In the genomic region with DNA sequence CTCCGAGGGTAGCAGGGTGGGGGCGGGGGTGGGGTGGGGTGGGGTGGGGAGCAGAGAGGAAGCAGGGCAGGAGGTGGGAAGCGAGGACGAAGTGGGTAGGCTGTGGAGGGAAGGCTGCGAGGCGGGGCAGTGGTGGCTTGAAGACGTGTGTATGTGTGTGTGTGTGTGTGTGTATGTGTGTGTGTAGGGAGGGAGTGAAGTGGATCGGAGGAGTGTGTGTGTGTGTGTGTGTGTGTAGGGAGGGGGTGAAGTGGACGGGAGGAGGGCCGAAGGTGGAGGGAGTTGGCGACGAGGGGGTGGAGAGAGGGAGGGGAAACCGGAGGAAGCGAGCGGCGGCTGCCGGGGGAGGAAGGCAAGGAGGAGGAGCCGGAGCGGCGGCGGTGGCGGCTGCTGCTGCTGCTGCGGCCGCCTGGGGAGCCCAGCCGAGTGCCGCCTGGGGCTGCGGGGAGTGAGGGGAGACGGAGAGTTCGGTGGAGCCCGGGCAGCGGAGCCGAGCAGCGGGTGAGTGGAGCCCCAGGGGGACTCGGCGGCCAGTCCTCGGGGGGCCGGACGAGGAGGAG, we compare ENCODE assay signal across 8 mouse cellular contexts. TPM values are rescaled to one million over a fixed set of nuclear protein-coding genes. Genes with fewer than 3 reads are reported as not detected.
DNase-seq lines count a peak whose midpoint lies in the region; ATAC-seq and TF ChIP-seq lines count a peak whose summit lies in the region.

A gene (plus strand): TSS at position 351 of the 560 bp plus-strand sequence.

- no peak for TF ChIP-seq RAD21 in MEL (IDR thresholded peaks at IDR 0.05; ENCODE audit: low read depth, low read length)

- ATAC-seq in frontal cortex, adult (ENCODE audit: low TSS enrichment): peak; percentile 84
- peak; percentile 65 to 75 for ATAC-seq in hematopoietic stem cell, adult 5-6 weeks (replicated peaks in 1 of 2; ENCODE audit: insufficient read depth in 1 of 2, low FRiP score in 2 of 2, low TSS enrichment in 1 of 2, low read depth in 1 of 2, poor library complexity in 2 of 2, severe bottlenecking in 2 of 2)
- peak; percentile 83 for ATAC-seq in lung, postnatal 0 days

- H3K79me2 ChIP-seq in MEL (ENCODE audit: control insufficient read depth, insufficient read depth, low read length, poor library complexity): peaks cover 45% of the 10 kb centered on the region

- H3K36me3 ChIP-seq in MEL (ENCODE audit: control insufficient read depth in 1 of 2, insufficient read depth in 2 of 2, low read length in 2 of 2): peaks cover 0 to 53% of the 10 kb centered on the region in 2 experiments; a peak in 3 of 4 replicates
- H3K36me3 ChIP-seq in lung, postnatal 0 days (ENCODE audit: insufficient read depth, low read length): no peaks in the 10 kb centered on the region

- peak within 1 kb of the TSS; percentile 86 to 88 for H3K4me3 ChIP-seq in MEL (ENCODE audit: control insufficient read depth in 1 of 2, insufficient read depth in 1 of 2, low read depth in 2 of 2, low read length in 2 of 2)
- H3K4me3 ChIP-seq in lung, postnatal 0 days (ENCODE audit: low read depth, low read length): peak within 1 kb of the TSS; percentile 56

- TF ChIP-seq CTCF in MEL (IDR thresholded peaks at IDR 0.05 in 2 of 3, conservative IDR thresholded peaks at IDR 0.05 in 1 of 3; ENCODE audit: control insufficient read depth in 1 of 3, insufficient read depth in 1 of 3, low read depth in 2 of 3, low read length in 3 of 3, poor library complexity in 1 of 3, severe bottlenecking in 1 of 3): no peak
- TF ChIP-seq CTCF in lung, postnatal 0 days (IDR thresholded peaks at IDR 0.05): no peak

- 37% methylated on average over 3 of the region's 38 CpGs for WGBS in lung, postnatal 0 days

- no peaks in the 10 kb centered on the region for H3K9me3 ChIP-seq in MEL (replicated peaks; ENCODE audit: insufficient read depth, low read length)
- no peaks in the 10 kb centered on the region for H3K9me3 ChIP-seq in lung, postnatal 0 days (ENCODE audit: low read length)

- peak within 1 kb of the TSS; percentile 89 for H3K9ac ChIP-seq in MEL (ENCODE audit: control insufficient read depth, low read depth, low read length, poor library complexity, severe bottlenecking)
- peak within 1 kb of the TSS; percentile 36 for H3K9ac ChIP-seq in lung, postnatal 0 days (replicated peaks; ENCODE audit: low read depth)

- DNase-seq in MEL (ENCODE audit: low read depth, low spot score): peak; percentile 95
- DNase-seq in cerebellum, adult 9-10 months: peak; percentile 66
- peak; percentile 54 to 68 for DNase-seq in layer of hippocampus, postnatal 10 days (ENCODE audit: low spot score in 2 of 2)
- DNase-seq in lung, postnatal 0 days (ENCODE audit: low spot score): peak; percentile 94
- peak; percentile 62 for DNase-seq in ovary, postnatal 14 days (ENCODE audit: low spot score)
- DNase-seq in thymus, postnatal 14 days: peak; percentile 82

- peak within 1 kb of the TSS; percentile 54 for H3K4me2 ChIP-seq in lung, postnatal 0 days (replicated peaks; ENCODE audit: low read depth, low read length)

- peak within 1 kb of the TSS; percentile 98 for H3K27ac ChIP-seq in MEL (ENCODE audit: control insufficient read depth, low read depth, low read length)
- H3K27ac ChIP-seq in lung, postnatal 0 days (ENCODE audit: low read length): peak within 1 kb of the TSS; percentile 84

- peak in 1 of 2 experiments; percentile 72; a peak in 2 of 4 replicates for TF ChIP-seq EP300 in MEL (IDR thresholded peaks at IDR 0.05; ENCODE audit: low read depth in 1 of 2, low read length in 2 of 2)
- TF ChIP-seq EP300 in lung, postnatal 0 days (IDR thresholded peaks at IDR 0.05): no peak

- H3K27me3 ChIP-seq in MEL (ENCODE audit: control insufficient read depth in 1 of 2, insufficient read depth in 2 of 2, low read length in 2 of 2): no peaks in the 10 kb centered on the region
- no peaks in the 10 kb centered on the region for H3K27me3 ChIP-seq in lung, postnatal 0 days (replicated peaks; ENCODE audit: insufficient read depth, low read length)

- TF ChIP-seq POLR2A in MEL (IDR thresholded peaks at IDR 0.05; ENCODE audit: control insufficient read depth in 1 of 2, insufficient read depth in 1 of 2, low read depth in 1 of 2, low read length in 2 of 2, poor library complexity in 1 of 2): peak; percentile 69 to 83; a peak in 3 of 4 replicates

- peaks cover 8 to 50% of the 10 kb centered on the region in 2 experiments for H3K4me1 ChIP-seq in MEL (ENCODE audit: control insufficient read depth in 1 of 2, insufficient read depth in 2 of 2, low read length in 2 of 2)
- H3K4me1 ChIP-seq in lung, postnatal 0 days (ENCODE audit: insufficient read depth, low read depth, low read length): no peaks in the 10 kb centered on the region

TF ChIP-seq in MEL, 35 proteins besides CTCF, POLR2A, EP300 and RAD21:
- no peak for TF ChIP-seq MXI1 (IDR thresholded peaks at IDR 0.05; ENCODE audit: low read depth, low read length)
- no peak for TF ChIP-seq TBP (IDR thresholded peaks at IDR 0.05; ENCODE audit: low read depth, low read length)
- no peak for TF ChIP-seq POLR2AphosphoS2 (IDR thresholded peaks at IDR 0.05; ENCODE audit: low read length)
- no peak for TF ChIP-seq SMC3 (IDR thresholded peaks at IDR 0.05; ENCODE audit: low read depth, low read length)
- TF ChIP-seq UBTF (IDR thresholded peaks at IDR 0.05; ENCODE audit: borderline replicate concordance, insufficient read depth, low read depth, low read length): no peak
- peak; percentile 66 for TF ChIP-seq SIN3A (IDR thresholded peaks at IDR 0.05; ENCODE audit: low read length)
- peak; percentile 59; the same call in 1 of the 2 replicates for TF ChIP-seq TCF12 (IDR thresholded peaks at IDR 0.05; ENCODE audit: low read depth, low read length)
- TF ChIP-seq RCOR1 (IDR thresholded peaks at IDR 0.05; ENCODE audit: low read depth, low read length): no peak
- TF ChIP-seq MYC (IDR thresholded peaks at IDR 0.05; ENCODE audit: low read depth, low read length): no peak
- no peak for TF ChIP-seq E2F4 (IDR thresholded peaks at IDR 0.05; ENCODE audit: borderline replicate concordance, low read depth, low read length)
- peak; percentile 98 for TF ChIP-seq MAZ (IDR thresholded peaks at IDR 0.05; ENCODE audit: low read depth, low read length)
- peak; percentile 47; the same call in 1 of the 2 replicates for TF ChIP-seq ETS1 (IDR thresholded peaks at IDR 0.05; ENCODE audit: low read depth, low read length)
- TF ChIP-seq HCFC1 (IDR thresholded peaks at IDR 0.05; ENCODE audit: low read depth, low read length): peak; percentile 61
- TF ChIP-seq USF1 (IDR thresholded peaks at IDR 0.05; ENCODE audit: low read depth, low read length): no peak
- TF ChIP-seq NELFE (IDR thresholded peaks at IDR 0.05; ENCODE audit: low read depth, low read length): peak; percentile 25

RNA-seq across cellular contexts. Expression of the gene that starts here (rescaled TPM):
- 92.4 and 94.1 TPM in 2 replicates for total RNA-seq in MEL (2012; rRNA removed)
- polyA plus RNA-seq in MEL (2012; ENCODE audit: insufficient read depth in 1 of 2, insufficient read length in 2 of 2, low read depth in 1 of 2, low replicate concordance in 2 of 2, missing spikeins in 1 of 2): 10 to 100 TPM; 34.3 to 72.8 TPM
- total RNA-seq in hematopoietic stem cell, adult 5-6 weeks (2017): 48.8 and 58.4 TPM in 2 replicates
- total RNA-seq in layer of hippocampus, postnatal 10 days (2021): 10 to 100 TPM; 30.2 to 31.1 TPM
- polyA plus RNA-seq in lung, postnatal 0 days (2015; fragmentation: Nextera tagmentation; extraction: Ambion mirVana): 47.4 and 48.4 TPM in 2 replicates

Comparison
In these comparisons a context has a peak if more than half of its experiments do, and no peak if none do; other contexts are left out.
1. Peak in every context shown above with its lines: DNase-seq, ATAC-seq, H3K4me3 ChIP-seq and H3K27ac ChIP-seq.